Mouse (Mus musculus) ovary, postnatal 10 days (tissue): ENCODE data around the gene Akap7.

Experiments
- DNase-seq: peaks from one replicate; pipeline ENCODE4 v3.0.0; 2022; ENCODE audit warnings: low spot score

The Akap7 gene

DNA sequence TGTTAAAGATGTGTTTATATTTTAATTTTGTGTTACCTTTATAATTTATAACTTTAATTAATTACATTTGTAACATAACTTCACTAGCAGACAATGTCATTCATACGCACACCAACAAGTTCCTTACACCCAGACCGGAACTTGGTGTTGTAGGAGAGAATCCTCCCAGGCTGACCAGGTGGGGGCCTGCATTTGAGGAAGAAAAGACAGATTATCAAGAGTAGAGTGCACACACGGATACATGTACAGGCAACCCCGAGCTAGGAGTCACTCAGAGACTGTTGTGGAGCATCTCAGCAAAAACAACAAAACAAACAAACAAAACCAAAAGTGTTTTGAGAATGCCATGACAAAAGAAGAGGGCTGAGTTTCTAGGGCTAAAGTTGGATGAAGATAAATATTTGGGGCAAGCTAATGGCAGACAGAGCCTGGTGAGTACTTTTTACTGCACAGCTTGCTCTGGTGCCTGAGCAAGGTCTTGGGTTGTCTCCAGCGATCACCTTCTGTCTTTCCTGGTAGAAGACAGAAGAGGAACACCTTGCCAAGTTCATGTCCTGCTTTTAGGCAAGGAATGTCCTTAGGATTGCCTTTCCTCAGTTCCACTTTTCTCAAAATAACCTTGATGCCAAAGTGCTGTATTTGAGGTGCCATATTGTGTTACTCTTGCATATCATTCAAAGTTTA, 186.7 kb downstream of the Akap7 start:
- no peak for DNase-seq
